Mouse (Mus musculus) heart, embryonic 11.5 days (tissue): Measurements from ENCODE around the gene Aldh1a1. TPM values are rescaled to one million over a fixed set of nuclear protein-coding genes. Genes with fewer than 3 reads are reported as not detected.
"Not testable (repeated sequence)": the region's sequence is repeated elsewhere in the genome, so short reads cannot be mapped to it uniquely, and the experiment has no call there.

Experiments
- ATAC-seq: fragments of 200-750 bp; cut with Nextera tagmentation; replicated peaks from 2 replicates; pipeline ENCODE4 v1.8.0; 2017; ENCODE audit warnings: moderate library complexity; ENCODE audit not compliant: insufficient number of reproducible peaks, low FRiP score, low TSS enrichment
- H3K27ac ChIP-seq: fragments of 300-500 bp; sonication (generic); 2 replicates; pipeline ENCODE4 v1.5.1; 2014; ENCODE audit warnings: mild to moderate bottlenecking, low read depth, low read length
- H3K27me3 ChIP-seq: fragments of 300-500 bp; sonication (generic); 2 replicates; pipeline ENCODE4 v1.6.1; 2014; ENCODE audit warnings: mild to moderate bottlenecking, low read length, mixed read lengths; ENCODE audit not compliant: control insufficient read depth, insufficient read depth
- H3K36me3 ChIP-seq: fragments of 300-500 bp; sonication (generic); 2 replicates; pipeline ENCODE4 v1.6.1; 2014; ENCODE audit warnings: mild to moderate bottlenecking, low read length, moderate library complexity, mixed read lengths; ENCODE audit not compliant: control insufficient read depth, insufficient read depth
- H3K4me1 ChIP-seq: fragments of 300-500 bp; sonication (generic); 2 replicates; pipeline ENCODE4 v1.6.1; 2014; ENCODE audit warnings: low read length; ENCODE audit not compliant: control insufficient read depth, insufficient read depth
- H3K4me2 ChIP-seq: fragments of 300-500 bp; sonication (generic); 2 replicates; pipeline ENCODE4 v1.6.1; 2014; ENCODE audit warnings: mild to moderate bottlenecking, moderate library complexity
- H3K4me3 ChIP-seq: fragments of 300-500 bp; sonication (generic); 2 replicates; pipeline ENCODE4 v1.5.1; 2014; ENCODE audit warnings: low read depth, low read length
- H3K9ac ChIP-seq: fragments of 300-500 bp; sonication (generic); 2 replicates; pipeline ENCODE4 v1.6.1; 2014; ENCODE audit warnings: mild to moderate bottlenecking, low read depth, low read length, moderate library complexity
- H3K9me3 ChIP-seq: fragments of 300-500 bp; sonication (generic); replicated peaks from 2 replicates; pipeline ENCODE4 v1.6.1; 2016; ENCODE audit warnings: low read length; ENCODE audit not compliant: control insufficient read depth
- WGBS: fragments of 180-500 bp; shearing (Covaris S2); extraction: QIAGEN DNeasy Blood & Tissue Kit; methylation state at CpG from one replicate; pipeline ENCODE4 v1.1.7; 2014; ENCODE audit not compliant: insufficient replicate concordance; 5-methylcytosine and 5-hydroxymethylcytosine counted together
- polyA plus RNA-seq: library from polyadenylated mRNA; unstranded; fragments of >200 nt; fragmentation: Nextera tagmentation; extraction: Ambion mirVana; gene quantifications from 2 replicates; pipeline ENCODE4 v1.2.1, GENCODE M21; 2014

Gene Aldh1a1
- polyA plus RNA-seq, 1 experiment from 2014 or later = 4.0 TPM

DNA sequence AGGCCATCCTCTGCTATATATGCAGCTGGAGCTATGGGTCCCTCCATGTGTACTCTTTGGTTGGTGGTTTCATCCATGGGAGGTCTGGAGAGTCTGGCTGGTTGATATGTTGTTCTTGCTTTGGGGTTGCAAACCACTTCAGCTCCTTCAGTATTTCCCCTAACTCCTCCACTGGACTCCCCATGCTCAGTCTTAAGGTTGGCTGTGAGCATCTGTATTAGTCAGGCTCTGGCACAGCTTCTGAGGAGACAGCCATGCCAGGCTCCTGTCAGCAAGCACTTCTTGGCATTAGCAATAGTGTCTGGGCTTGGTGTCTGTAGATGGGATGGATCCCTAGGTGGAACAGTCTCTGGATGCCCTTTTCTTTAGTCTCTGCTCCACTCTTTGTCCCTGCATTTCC lies 155.0 kb downstream of the Aldh1a1 start:
- H3K4me3 ChIP-seq, ATAC-seq, H3K27ac ChIP-seq, H3K9me3 ChIP-seq, H3K4me2 ChIP-seq, H3K27me3 ChIP-seq, H3K4me1 ChIP-seq, H3K36me3 ChIP-seq, H3K9ac ChIP-seq: not testable (repeated sequence)

DNA sequence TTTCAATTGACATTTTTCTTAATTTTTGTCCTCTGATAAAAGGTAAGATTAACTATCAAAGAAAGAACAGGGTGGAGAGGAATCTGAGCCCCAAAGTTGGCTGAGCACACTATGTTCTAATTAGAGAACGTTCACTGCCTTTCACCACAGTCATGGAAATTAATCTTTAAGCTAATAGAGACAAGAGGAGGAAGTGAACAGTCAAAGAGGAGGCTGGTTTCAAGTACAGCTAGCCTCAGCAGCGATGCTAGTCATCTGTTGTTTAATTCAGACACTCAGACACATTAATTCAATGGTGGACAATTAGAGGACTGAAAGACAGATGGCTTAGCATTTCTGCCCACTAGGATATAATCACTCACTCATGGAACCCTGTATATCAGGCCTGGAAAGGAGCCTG lies 157.5 kb downstream of the Aldh1a1 start:
- H3K9me3 ChIP-seq = no peaks in the 10 kb centered on the region
- H3K36me3 ChIP-seq = no peaks in the 10 kb centered on the region
- no peaks in the 10 kb centered on the region for H3K27me3 ChIP-seq
- H3K27ac ChIP-seq = no peak overlapping the region
- H3K4me3 ChIP-seq = no peak overlapping the region
- no peak for ATAC-seq
- 42% methylated on average over 2 of the region's 2 CpGs for WGBS
- no peak overlapping the region for H3K4me2 ChIP-seq
- no peak overlapping the region for H3K9ac ChIP-seq
- H3K4me1 ChIP-seq = no peaks in the 10 kb centered on the region

DNA sequence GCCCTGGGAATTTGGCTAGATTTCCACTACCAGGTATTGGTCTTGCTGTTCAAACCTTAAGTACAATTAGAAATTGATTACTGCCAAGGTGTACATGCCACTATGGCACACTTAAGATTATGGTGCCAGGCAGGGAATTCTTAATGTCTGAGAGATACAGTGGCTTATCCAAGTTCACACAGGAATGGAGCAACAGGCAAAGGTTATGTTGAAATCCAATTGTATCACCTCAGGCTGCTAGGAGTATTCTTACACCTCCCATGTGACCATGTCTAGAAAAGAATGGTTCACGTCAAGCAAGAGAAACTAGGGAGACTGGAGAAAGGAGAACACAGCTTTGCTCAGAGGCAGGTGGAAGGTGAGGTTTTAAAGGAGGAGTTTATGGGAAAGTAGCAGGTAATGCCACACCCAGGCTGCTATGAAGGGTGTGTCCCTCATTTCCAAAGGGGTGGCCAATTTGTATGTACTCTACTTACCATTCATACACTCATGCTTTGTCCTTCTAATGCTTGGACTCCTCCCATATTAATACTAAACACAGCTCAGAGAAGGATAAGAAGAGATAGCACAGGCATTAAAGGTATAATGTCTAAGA lies 160.7 kb downstream of the Aldh1a1 start:
- no peak for ATAC-seq
- Histone ChIP-seq H3K4me2 (no peak overlapping the region), H3K4me1 (no peaks in the 10 kb centered on the region), H3K9me3 (no peaks in the 10 kb centered on the region), H3K4me3 (no peak overlapping the region), H3K36me3 (no peaks in the 10 kb centered on the region), H3K9ac (no peak overlapping the region), H3K27ac (no peak overlapping the region), H3K27me3 (no peaks in the 10 kb centered on the region)
- 57% methylated on average over 1 of the region's 1 CpGs for WGBS

DNA sequence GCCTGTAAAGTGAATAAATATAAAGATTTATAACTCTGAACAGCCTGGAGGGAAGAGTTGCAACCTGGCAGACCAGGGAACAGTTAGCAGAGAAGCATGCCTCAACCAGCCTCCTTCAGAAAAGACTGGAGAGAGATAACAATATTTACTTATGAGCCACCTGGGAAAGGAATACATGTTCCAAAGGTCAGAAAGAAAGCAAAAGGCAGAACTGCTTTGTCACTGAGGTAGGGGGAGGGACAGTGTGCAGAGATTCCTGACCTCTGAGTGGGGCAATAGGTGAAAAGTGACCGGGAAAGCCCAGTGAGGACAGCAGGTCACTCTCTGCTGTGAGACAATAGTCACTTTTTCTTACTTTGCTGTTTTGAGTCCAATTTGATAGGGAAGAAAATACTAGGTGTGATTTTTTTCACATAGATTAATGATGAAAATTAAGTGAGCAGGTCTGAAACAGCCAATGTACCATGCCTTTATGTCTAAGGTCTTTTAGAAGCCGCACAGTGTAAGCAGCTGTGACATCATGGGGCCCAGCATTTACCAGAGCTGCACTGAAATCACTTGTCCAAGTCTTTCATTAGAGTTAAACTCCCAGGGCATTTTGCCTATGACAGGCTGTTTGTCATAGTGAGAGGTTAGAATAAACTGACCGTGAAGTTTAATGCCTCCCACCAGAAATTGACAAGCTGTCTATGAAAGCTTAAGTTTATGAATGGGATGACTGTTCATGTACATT lies 161.8 kb downstream of the Aldh1a1 start:
- H3K36me3 ChIP-seq = no peaks in the 10 kb centered on the region

DNA sequence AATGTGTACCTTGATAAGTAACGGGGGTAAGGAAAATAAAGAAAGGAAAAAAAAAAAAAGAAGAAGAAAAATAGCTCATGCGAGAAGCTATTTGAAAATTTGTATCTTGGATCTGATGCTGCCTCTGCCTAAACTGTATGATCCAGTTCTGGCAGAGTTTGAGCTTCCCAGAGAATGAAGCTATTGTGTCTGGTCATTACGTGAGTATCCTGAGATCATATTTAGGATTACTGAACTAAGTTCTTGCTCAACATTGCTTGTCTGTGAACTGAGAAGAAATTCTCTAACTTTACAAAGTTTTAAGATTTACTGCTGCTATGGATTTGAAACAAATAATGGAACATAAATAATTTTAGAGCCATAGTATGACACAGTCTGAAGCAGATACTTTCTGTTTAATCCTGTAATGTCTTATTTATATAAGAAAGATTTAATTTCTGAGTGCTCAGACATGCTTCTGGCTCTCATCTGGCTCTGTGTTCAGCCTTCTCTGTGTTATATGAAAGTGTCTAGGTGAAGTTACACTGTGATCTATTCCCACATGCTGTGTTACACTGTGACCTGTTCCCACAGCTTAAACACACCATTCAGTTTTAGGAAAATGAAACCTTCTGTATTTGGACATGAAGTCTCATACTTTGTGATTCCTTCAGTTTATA lies 185.3 kb downstream of the Aldh1a1 start:
- Histone ChIP-seq H3K4me3 (no peak overlapping the region), H3K36me3 (no peaks in the 10 kb centered on the region), H3K4me1 (no peaks in the 10 kb centered on the region), H3K9ac (no peak overlapping the region), H3K4me2 (no peak overlapping the region), H3K27ac (no peak overlapping the region), H3K9me3 (no peaks in the 10 kb centered on the region), H3K27me3 (no peaks in the 10 kb centered on the region)
- no peak for ATAC-seq
- WGBS = 84% methylated on average over 3 of the region's 3 CpGs

More for the DNA sequence above, 161.8 kb downstream of the Aldh1a1 start:
- no peaks in the 10 kb centered on the region for H3K9me3 ChIP-seq
- no peaks in the 10 kb centered on the region for H3K4me1 ChIP-seq
- H3K27ac ChIP-seq = no peak overlapping the region
- 70% methylated on average over 3 of the region's 3 CpGs for WGBS
- ATAC-seq = no peak
- H3K9ac ChIP-seq = no peak overlapping the region
- H3K4me3 ChIP-seq = no peak overlapping the region
- H3K27me3 ChIP-seq = no peaks in the 10 kb centered on the region
- H3K4me2 ChIP-seq = no peak overlapping the region

Other genes starting within 250 kb of the Aldh1a1 start
- gene Anxa1, start 101.8 kb upstream of the Aldh1a1 start, polyA plus RNA-seq = 13.5 and 15.3 TPM in 2 replicates
- gene Aldh1a7, start 234.8 kb downstream of the Aldh1a1 start, polyA plus RNA-seq = 0.65 and 0.70 TPM in 2 replicates